Mouse (Mus musculus): Measurements from ENCODE around the gene Trim38.

Trim38 gene

DNA sequence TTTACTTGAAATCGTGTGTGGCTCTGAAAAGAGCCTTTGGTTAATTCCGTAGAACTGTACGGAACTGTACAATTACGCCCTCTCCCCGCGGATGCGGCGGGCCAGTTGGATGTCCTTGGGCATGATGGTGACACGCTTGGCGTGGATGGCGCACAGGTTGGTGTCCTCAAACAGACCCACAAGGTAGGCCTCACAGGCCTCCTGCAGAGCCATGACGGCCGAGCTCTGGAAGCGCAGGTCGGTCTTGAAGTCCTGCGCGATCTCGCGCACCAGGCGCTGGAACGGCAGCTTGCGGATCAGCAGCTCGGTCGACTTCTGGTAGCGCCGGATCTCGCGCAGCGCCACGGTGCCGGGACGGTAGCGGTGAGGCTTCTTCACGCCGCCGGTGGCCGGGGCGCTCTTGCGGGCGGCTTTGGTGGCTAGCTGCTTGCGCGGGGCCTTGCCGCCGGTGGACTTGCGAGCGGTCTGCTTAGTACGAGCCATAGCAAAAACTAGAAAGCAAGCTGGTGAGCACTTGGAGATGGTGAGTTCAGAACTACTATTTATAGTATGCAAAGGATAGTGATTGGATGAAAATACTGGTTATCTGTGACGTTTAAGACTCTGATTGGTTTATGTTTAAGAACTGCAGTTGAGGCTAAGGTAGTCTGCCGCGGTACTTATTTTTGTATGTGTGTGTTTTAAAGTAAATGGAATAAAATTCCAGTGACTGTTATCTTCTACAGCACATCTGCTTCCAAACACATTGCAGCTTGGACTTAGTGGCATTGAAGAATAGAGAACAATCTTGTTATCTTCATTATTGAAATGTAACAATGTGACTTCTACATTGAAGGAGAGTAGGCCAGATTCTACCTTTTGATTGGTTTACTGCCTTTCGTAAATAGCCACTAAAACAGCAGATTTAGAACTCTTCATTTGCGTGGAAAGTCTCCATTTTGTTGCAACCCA is 7.6 kb upstream of the Trim38 start, which contains the start of gene Hist1h3a:
Gene Hist1h3a (minus strand): TSS at position 516 of the 951 bp plus-strand sequence.
- peak; percentile 83 to 91 for DNase-seq (ENCODE audit: low spot score in 2 of 2)

DNA sequence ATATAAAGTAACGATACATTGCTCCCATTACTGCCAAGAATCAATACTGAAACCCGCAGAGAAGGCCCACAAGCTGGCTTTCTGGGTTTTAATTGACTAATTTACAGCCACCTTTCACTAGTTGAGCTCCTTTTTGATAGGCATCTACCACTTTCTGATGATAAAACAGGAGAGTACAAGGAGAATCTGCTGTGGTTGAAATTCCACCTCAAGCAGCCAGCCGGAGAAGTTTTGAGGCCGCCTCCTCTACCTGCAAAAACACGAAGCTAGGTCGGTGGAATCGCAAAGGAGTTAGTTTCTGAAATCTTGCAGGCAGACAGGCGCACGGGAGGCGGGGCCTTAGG is 6.5 kb upstream of the Trim38 start:
- no peak for DNase-seq (ENCODE audit: low spot score in 2 of 2)

DNA sequence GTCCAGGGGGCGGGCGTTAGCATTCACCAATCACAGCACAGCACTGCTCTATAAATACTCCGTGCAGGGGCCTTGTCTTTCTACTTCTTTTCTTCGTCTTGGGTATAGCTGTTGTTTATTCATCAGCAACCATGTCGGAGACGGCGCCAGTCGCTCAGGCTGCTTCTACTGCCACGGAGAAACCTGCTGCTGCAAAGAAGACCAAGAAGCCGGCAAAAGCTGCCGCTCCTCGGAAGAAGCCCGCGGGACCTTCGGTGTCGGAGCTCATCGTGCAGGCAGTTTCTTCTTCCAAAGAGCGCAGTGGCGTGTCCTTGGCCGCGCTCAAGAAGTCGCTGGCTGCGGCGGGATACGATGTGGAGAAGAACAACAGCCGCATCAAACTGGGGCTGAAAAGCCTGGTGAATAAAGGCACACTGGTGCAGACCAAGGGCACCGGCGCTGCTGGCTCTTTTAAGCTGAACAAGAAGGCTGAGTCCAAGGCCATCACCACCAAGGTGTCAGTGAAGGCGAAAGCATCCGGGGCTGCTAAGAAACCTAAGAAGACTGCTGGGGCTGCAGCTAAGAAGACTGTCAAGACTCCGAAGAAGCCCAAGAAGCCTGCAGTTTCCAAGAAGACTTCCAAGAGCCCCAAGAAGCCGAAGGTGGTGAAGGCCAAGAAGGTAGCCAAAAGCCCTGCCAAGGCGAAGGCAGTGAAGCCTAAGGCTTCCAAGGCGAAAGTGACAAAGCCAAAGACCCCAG is 6.0 kb upstream of the Trim38 start, which contains the start of gene Hist1h1a:
Gene Hist1h1a (plus strand): TSS at position 81 of the 738 bp plus-strand sequence.
- peak; percentile 92 to 93 for DNase-seq (ENCODE audit: low spot score in 2 of 2)

DNA sequence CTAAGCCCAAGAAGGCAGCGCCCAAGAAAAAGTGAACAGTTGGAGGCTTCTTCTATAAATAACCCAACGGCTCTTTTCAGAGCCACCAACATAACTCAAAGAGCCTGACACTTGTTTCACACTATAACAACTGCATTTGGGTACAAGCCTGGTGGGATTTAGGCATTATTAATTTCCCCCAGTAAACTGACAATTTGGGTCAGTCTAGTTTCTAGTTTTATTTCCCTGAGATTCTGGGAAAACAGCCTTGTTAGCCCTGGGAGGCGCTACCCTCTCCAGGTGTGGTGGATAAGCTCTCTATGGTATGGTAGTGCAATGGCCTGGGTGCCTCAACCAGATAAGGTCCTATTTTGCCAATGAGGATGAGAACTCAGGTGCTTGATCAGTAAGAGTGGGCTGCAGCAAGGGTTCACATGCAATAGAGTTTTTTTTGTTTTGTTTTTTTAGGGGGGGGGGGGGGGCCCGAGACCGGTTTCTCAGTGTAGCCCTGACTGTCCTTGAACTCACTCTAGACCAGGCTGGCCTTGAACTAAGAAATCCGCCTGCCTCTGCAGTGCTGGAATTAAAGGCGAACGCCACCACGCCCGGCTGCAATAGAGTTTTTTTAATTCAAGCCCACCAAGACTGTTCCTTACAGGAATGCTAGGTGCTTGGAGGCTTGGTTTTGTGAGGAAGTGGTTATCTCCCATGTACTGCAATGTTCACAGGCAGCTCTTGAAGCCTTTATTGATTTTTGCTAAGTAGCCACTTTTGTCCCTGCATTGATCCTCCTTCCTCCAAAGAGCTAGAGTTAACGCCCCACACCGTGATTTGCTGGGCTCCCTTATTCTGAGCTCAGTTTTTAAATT is 5.2 kb upstream of the Trim38 start:
- DNase-seq (ENCODE audit: low spot score in 2 of 2), result peak; percentile 41 to 69

DNA sequence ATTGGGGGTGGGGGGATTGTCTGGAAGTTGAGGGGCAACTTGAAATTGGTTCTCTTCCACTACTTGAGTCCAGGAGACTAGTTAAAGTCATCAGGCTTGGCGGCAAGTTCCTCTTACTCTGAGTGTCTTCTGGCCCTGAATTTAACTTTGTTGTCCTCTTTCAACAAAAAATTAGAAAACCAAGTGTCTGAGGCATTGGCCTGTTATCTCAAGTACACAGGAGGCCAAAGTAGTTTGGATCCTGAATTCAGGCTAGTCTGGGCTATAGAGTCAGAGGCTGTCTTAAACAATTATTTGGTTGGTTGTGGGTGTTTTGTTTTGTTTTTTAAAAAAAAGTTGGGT is 4.6 kb upstream of the Trim38 start:
- DNase-seq (ENCODE audit: low spot score in 2 of 2), result no peak

DNA sequence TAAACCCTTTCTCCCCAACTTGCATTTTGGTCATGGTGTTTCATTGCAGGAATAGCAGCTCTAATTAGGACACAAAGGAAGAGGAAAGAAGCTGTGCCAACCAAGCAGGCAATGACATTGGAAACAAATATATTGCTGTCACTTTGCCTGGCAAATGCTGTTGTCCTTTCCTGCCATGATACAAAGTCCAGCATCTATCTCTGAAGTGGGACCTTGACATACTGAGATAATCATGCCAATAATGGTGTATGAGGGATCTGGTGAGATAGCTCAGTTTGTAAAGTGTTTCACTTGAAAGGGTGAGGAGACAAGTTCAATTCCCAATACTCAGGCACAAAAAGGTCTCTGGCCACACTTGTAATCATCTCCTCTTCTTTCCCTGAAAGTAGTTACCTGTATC is 2.9 kb upstream of the Trim38 start:
- no peak for DNase-seq (ENCODE audit: low spot score in 2 of 2)

DNA sequence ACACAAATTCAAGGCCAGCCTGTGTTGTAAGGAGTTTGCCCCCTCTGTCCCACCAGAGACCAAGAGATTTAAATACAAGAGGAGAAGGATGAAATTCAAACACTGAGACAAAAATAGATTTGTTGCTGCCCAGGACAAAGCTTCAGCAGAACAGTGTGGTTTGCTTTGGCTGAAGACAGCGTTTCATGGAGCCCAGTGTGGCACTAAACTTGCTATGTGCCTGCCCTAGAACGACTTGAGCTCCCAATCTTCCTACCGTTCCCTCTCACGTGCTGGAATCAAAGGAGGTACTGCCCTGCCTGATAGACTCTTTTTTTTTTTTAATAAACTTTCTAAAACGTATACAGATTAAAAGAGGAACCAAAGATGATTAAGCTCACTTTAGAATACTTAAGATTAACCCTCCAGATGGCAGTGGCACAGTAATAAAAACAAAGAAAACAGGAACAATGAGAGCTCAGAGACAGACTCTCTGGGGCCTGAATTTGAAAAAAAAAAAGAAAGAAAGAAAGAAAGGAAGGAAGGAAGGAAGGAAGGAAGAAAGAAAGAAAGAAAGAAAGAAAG is 797 bp upstream of the Trim38 start:
- no peak for DNase-seq (ENCODE audit: low spot score in 2 of 2)

DNA sequence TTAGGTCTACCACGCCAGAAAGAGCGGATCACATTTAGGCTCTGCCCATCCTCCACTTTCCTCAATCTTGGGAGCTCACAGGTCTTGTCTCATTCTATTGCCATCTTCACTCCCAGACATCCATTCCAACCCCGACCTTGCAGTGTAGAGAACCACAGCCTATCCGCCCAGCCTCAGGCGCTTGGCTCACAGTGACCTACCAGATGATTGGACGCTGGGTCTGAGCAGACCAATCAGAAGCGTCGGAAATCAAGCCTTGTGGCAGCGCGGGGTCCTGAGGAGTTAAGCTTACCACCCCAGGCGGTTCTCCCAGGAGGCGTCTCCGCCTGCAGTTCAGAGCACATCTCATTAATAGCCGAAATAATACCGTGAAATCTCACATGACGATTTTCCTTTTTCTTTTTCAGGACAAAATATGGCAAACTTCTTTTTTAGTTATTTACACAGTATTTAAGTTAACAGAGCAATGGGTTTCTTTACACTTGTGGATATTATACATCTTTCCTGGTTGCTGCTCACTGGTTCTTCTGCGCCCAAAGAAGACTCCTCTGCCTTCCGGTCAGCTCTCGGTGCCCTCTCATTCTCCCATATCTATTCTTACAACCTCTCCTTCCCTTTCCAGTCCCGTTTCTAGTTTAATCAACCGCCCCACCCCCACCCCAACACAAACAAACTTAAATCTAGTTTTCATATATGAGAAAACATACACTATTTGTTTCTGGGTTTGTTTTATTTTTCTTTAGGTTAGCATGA is 3.0 kb downstream of the Trim38 start:
- DNase-seq (ENCODE audit: low spot score in 2 of 2), result peak; percentile 66 to 76

DNA sequence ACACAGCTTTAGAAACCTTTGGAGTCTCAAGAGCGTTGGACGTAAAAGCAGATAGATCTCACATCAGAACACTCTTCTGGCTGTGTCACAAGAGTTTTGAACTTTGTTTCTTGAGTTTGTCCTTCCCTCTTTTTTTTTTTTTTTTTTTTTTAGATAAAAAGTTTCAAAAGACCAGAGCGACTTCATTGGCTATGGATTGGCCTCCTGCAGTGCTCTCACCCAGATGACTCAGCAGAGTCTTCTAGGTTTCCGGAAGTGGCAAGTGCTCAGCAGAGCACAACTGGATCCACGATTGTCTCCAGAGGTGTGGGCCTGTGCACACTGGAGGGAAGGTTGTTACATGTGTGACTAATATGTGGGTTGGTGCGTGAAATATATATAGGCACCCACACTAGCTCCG is 8.6 kb downstream of the Trim38 start:
- no peak for DNase-seq (ENCODE audit: low spot score in 2 of 2)

DNA sequence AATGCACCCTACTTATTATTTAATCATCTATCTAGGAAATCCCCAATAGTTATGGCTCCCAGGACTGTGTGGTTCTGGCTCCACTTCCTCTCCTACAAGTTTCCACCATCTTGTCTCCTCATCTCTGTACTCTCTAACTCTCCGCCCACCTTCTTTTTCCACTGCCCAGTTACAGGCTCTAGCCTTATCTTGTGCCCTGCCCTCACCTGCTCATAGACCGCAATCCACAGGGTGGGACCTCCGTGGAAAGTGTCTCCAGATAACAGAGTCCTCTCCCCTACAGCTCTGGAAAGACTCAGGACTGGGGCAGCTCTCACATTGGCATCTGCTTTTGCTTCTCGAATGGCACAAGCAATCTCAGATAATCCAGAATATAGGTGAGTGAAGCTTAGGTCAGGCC is 9.3 kb downstream of the Trim38 start:
- DNase-seq (ENCODE audit: low spot score in 2 of 2), result no peak

DNA sequence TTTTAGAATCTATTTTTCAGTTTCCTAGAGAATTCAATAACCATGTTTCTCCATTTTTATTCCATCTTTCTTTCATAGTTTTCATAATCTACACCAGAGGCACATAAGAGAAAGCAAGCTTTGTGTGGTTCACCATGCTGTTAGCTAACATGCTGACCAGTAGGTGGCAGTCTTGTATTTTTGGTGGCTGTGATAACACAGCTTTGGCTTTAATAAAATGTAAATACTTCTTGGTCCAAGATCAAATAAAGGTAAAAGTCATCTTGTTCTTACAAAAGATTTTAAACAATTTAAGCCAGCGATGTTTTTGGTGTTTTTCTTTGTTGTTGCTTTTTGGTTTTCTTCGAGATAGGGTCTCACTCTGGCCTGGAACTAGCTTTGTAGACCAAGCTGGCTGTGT is 22.8 kb downstream of the Trim38 start:
- peak; percentile 44 to 71 for DNase-seq (ENCODE audit: low spot score in 2 of 2)

DNA sequence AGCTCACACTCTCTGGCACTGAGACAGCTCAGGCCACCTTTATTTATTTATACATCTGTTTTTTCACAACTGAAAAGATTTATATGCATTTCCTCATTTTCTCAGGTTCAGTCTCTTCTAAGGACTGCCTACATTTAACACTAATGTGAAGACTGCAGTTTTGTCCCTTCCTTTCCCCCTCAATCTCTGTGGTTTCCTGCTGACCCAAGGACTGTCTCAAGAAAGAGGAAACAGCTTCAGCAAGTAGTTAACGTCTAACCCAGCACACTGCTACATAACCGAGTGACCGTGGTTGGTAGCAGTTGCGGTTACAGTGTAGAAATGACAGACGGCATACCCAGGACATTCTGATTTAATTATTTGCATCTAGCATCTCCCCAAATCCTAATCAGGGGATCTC is 29.7 kb downstream of the Trim38 start:
- no peak for DNase-seq (ENCODE audit: low spot score in 2 of 2)

DNA sequence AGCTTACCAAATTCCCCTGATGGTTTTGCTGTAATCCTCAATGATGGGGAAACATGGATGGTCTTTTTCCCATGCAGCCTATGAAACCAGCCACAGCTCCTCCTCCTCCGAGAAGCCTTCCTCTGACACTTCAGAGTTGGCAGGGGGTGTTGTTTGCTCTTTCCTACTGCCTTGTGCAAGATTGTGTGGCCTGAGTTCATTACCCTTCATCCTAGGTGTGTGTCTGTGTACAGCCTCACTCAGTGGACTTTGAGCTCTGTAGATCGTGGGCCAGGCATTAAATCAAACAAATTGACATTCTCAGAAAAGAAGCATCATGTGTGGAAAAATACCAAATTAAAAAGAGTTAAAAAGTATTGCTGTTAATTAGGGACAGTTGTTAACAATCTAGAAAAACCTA is 34.8 kb downstream of the Trim38 start:
- DNase-seq (ENCODE audit: low spot score in 2 of 2), result no peak

DNA sequence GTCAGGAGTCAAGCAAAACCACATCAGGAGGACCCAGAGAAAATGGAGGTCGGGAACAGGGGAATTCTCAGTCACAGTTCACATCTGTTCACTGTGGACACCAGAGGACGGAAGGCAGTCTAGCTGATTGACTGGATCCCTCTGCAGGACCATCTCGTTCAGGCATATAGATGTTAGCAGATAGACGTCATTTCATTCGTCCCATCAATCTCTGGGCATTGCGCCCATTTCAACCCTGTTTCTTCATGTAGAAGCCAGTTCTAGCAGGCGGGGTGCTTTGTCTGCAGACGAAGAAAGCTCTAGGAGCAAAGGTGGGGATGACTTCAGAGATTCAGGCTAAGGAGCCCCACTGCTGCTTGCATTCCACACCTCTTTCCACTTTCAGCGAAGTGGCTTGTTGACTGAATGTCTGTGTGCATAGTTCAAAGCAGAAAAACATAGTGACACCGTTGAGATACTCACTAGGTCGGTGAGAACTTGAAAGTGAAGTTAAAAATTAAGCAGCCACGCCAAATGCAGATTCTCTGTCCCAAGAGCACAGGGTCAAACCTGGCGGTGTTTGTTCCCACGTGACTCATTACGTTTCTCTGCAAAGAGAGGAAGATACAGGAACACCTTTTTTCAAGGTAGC is 36.8 kb downstream of the Trim38 start, which contains the start of gene Slc17a2:
Gene Slc17a2 (plus strand): TSS at position 572 of the 631 bp plus-strand sequence.
- no peak for DNase-seq (ENCODE audit: low spot score in 2 of 2)

DNA sequence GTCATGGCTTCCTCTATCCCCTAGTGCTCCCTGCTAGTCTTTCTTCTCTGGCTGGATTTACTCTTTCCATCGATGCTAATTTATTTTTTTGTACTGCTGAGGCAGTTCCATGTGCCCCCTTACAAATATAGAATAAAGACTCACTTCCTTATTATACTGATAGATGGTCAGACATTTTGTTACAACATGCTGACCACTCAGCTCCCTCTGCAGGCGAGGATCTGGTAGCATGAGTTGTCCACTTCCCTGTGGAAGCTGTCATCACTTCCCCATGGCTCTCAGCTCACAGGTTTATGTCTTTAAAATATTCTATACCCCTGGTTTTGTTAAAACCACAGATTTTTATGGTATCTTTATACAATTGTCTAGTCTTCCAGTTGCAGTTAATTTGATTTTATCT is 46.4 kb downstream of the Trim38 start:
- no peak for DNase-seq (ENCODE audit: low spot score in 2 of 2)

DNA sequence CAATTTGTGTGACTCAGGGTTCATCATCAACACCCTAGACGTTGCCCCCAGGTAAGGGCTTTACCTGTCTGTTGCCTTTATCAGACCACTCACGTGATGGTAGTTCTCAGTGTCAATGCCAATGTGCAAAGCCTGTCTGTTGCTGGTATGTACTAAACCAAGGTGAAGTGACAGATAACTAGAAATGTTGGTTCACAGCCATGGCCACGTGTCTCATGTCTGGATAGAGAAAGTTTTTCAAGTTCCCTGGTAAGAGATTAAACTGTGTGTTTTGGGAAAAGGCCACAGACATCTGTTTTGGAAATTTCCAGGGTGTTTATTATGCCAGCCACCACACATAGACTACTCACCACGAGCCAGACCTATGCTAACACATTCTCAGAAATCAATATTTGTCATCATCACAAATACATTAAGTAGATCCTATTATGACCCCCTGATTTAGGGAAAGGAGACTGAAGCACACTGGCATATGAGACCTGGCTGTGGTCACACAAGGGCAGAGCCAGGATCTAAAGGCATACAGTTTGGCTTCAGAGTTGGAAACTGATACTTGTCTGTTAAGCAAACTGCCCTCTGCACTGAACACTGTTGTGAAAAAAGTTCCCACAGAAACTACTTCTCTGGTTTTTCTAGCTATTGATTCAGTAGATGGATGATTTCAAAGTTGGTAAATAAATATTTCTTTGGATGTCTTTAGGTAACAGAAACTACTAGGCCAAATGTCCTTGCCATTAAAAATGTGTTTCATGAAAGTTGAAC is 50.6 kb downstream of the Trim38 start:
- DNase-seq (ENCODE audit: low spot score in 2 of 2), result no peak

DNA sequence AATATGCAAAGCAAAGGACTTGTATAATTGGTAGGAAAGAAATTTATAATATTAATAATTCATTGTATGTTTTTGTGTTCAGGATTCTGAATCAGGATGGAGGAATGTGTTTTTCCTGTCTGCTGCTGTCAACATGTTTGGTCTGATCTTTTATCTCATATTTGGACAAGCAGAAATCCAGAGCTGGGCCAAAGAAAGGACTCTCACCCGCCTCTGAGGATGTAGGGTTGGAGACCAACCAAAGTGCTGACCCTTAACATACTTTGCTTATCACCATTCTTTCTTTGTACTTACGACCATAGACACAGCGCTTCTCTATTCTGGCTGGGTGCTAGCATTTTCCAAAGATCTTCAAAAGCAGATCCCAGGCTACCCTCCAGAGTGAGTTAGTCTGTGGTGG is 52.5 kb downstream of the Trim38 start:
- DNase-seq (ENCODE audit: low spot score in 2 of 2), result no peak

DNA sequence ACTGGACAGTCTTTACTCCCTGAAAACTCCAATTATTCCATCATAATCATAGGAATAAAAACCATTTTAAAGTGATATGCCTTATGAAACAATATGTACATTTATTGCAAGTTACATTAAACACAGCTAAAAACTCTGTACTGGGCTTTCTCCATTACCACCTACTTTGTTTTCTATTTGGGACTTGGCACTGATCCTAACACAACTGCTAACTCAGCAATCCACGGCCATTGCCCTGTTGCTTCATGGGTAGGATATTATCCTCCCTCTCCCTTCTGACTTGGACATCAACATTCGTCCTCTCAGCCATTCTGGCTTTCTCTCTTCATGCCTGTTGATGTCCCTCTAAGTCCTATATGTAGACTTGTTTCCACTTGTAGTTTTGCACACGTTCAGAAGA is 56.9 kb downstream of the Trim38 start:
- DNase-seq (ENCODE audit: low spot score in 2 of 2), result no peak

DNA sequence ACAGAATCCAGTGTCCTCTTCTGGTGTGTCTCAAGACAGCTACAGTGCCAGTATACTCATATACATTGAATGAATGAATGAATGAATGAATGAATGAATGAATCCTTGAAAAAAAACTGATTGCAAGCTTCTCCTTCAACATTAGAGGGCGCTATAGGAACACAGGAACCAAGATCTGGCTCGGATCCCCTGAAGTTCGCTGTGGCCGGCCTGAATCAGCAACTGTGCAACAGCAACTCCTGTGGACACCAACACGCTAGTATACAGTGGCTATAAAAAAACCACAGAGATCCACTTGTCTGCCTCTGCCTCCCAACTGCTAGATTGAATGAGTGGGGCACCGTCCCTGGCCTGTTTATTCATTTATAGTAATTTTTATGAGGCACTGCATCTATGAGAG is 63.3 kb downstream of the Trim38 start:
- DNase-seq (ENCODE audit: low spot score in 2 of 2), result no peak

DNA sequence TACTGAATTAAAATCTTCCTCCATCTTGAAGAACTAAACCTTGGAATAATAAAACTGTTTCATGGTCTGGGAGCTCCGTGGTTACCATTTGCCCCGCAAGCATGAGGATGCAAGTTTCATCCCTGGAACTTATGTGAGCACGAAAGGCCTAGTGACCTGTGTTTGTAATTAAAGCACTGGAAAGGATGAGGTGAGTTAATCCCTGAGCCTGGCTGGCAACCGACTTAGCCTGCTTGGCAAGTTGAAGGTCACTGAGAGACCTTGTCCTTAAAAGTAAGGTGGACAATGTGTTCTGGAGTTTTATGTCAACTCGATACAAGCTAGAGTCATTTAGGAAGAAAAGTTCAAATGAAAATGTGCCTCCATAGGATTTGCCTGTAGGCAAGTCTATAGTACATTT is 65.1 kb downstream of the Trim38 start:
- DNase-seq (ENCODE audit: low spot score in 2 of 2), result no peak

All from spleen, postnatal 4 days (tissue).